Mouse (Mus musculus) intestine, embryonic 16.5 days (tissue): ENCODE data around the gene Phgr1. TPM values are rescaled to one million over a fixed set of nuclear protein-coding genes. Genes with fewer than 3 reads are reported as not detected.

Source experiments
- ATAC-seq: fragments of 200-750 bp; cut with Nextera tagmentation; 2 replicates; pipeline ENCODE4 v1.8.0; 2017; ENCODE audit warnings: moderate TSS enrichment, moderate library complexity
- H3K27ac ChIP-seq: fragments of 300-500 bp; sonication (generic); 2 replicates; pipeline ENCODE4 v1.5.1; 2014; ENCODE audit warnings: mild to moderate bottlenecking, low read length
- H3K27me3 ChIP-seq: fragments of 300-500 bp; sonication (generic); replicated peaks from 2 replicates; pipeline ENCODE4 v1.6.1; 2014; ENCODE audit warnings: low read length, control low read depth, mixed read lengths; ENCODE audit not compliant: control insufficient read depth, insufficient read depth
- H3K36me3 ChIP-seq: fragments of 300-500 bp; sonication (generic); 2 replicates; pipeline ENCODE4 v1.6.1; 2014; ENCODE audit warnings: low read length, control low read depth; ENCODE audit not compliant: control insufficient read depth, insufficient read depth
- H3K4me1 ChIP-seq: fragments of 300-500 bp; sonication (generic); 2 replicates; pipeline ENCODE4 v1.6.1; 2014; ENCODE audit warnings: low read length, control low read depth, mixed read lengths; ENCODE audit not compliant: control insufficient read depth, insufficient read depth
- H3K4me2 ChIP-seq: fragments of 300-500 bp; sonication (generic); 2 replicates; pipeline ENCODE4 v1.6.1; 2014; ENCODE audit warnings: low read depth, low read length, control low read depth
- H3K4me3 ChIP-seq: fragments of 300-500 bp; sonication (generic); 2 replicates; pipeline ENCODE4 v1.5.1; 2014; ENCODE audit warnings: mild to moderate bottlenecking, low read length
- H3K9ac ChIP-seq: fragments of 300-500 bp; sonication (generic); 2 replicates; pipeline ENCODE4 v1.6.1; 2014; ENCODE audit warnings: low read depth, low read length
- H3K9me3 ChIP-seq: fragments of 300-500 bp; sonication (generic); 2 replicates; pipeline ENCODE4 v1.6.1; 2016; ENCODE audit warnings: low read length, control low read depth; ENCODE audit not compliant: control insufficient read depth
- WGBS: fragments of 180-500 bp; shearing (Covaris S2); extraction: QIAGEN DNeasy Blood & Tissue Kit; methylation state at CpG from one replicate; pipeline ENCODE4 v1.1.7; 2014; 5-methylcytosine and 5-hydroxymethylcytosine counted together
- polyA plus RNA-seq: library from polyadenylated mRNA; unstranded; fragments of >200 nt; fragmentation: Nextera tagmentation; extraction: Ambion mirVana; gene quantifications from 2 replicates; pipeline ENCODE4 v1.2.1, GENCODE M21; 2015

The Phgr1 gene
- polyA plus RNA-seq, result 66.6 and 66.9 TPM in 2 replicates

DNA sequence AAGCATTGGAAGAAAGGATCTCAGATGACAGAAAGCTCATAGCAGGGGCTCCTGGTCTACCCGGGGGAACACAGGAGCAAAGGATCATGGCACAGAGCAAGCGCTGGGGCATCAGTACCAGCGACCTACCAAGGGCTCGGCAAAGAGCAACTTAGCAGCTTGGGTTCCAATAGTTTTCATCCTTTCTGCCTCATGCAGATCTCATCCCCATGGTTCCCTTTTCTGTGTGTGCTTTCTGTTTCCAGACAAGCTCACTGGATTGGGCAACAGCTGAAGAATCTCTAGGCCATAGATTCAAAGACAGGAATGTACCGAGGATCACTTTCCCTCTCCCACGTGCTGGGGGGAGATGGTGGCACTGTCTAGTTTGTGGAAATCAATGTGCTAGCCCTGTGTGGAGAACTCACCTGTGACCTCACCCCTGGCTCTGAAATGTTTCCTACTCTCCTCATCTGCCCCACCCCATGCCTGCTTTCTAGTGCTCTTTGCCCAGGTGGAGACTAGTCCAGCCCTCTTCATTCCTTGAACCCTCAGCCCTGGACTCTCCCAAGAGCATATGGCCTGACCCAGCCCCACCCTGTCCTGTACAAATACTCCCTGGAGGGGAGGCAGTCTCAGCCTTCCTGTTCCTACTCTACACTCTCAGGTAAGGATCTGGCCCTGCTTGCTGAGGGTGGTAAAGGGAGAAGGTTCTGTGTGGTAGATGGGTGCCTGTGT lies at the start of gene Phgr1:
Phgr1 (plus strand) TSS at position 612 of the 717 bp plus-strand sequence.
- Histone ChIP-seq H3K4me1 (peaks cover 19% of the 10 kb centered on the region), H3K9ac (peak within 1 kb of the TSS; percentile 4; the same call in 1 of the 2 replicates)
- 67% methylated on average over 6 of the region's 6 CpGs for WGBS

DNA sequence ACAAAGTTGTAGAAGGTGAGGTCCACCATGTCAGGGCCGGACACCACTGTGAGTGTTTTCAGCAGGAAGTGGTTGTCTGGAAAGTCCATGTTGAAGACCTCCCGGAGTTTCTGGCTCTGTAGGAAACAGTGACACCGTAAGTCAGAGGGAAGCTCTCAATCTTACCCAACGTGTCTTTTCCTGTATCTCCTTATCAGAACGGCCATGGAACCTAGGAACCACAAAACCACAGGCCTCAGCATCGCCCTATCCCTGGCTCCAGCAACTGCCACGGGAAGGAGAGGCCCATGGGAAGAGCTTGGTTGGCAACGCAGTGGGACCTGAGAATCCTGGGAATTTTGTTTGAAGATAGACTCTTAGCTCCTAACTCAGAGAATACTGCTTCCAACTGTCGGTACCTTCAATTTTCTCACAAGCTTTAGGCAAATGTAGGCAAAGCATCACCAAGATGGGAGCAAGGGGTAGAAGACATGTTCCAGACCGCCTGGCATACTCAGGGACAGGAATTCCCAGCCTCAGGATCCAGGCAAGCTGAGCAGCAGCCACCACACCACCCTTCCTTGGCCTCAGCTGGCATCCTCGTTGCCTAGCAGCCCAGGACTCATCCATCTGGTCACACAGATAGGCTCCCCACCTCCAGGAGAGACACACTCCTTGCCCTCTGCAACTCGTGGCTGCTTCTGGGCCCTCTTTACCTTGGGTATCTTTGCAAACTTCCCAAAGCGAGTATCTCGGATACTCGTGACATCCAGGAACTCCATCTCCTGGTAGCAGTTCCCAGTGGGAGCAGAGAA lies 48.7 kb upstream of the Phgr1 start:
- H3K4me2 ChIP-seq, result no peak overlapping the region
- H3K9me3 ChIP-seq, result no peaks in the 10 kb centered on the region
- no peaks in the 10 kb centered on the region for H3K27me3 ChIP-seq
- whole genome bisulfite sequencing, result 77% methylated on average over 15 of the region's 15 CpGs
- no peaks in the 10 kb centered on the region for H3K36me3 ChIP-seq
- H3K9ac ChIP-seq, result no peak overlapping the region
- no peak for ATAC-seq
- H3K4me3 ChIP-seq, result no peak overlapping the region
- no peak overlapping the region for H3K27ac ChIP-seq
- H3K4me1 ChIP-seq, result peaks cover 13% of the 10 kb centered on the region

More for the DNA sequence above, at the start of gene Phgr1:
- H3K9me3 ChIP-seq, result no peaks in the 10 kb centered on the region
- peak within 1 kb of the TSS; percentile 68 for H3K27ac ChIP-seq
- H3K4me2 ChIP-seq, result peak within 1 kb of the TSS; percentile 32
- H3K36me3 ChIP-seq, result no peaks in the 10 kb centered on the region; the same call in 1 of the 2 replicates
- peak within 1 kb of the TSS; percentile 20 for H3K4me3 ChIP-seq
- ATAC-seq, result peak; percentile 95
- H3K27me3 ChIP-seq, result no peaks in the 10 kb centered on the region

DNA sequence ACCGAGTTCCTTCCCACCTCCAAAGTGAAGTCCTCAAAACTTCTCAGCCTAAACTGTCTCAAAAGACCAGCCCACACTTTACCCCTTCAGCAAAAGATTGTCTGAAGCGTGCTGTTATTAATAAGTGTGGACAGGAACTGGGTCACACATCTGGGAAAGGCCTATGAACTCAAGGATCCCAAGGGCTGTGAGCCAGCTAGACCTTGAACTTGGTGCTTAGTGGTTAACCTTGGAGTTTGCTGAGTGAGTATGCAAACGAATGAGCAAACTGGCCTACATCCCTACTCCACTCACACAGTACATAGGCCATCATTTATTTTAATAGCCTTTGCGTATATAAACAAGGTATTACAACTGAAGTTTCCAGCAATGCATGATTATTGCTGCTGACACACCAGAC lies 47.1 kb upstream of the Phgr1 start:
- Histone ChIP-seq H3K9me3 (no peaks in the 10 kb centered on the region), H3K4me1 (peaks cover 15% of the 10 kb centered on the region), H3K27me3 (no peaks in the 10 kb centered on the region; the same call in 1 of the 2 replicates), H3K27ac (no peak overlapping the region), H3K36me3 (no peaks in the 10 kb centered on the region), H3K9ac (no peak overlapping the region), H3K4me3 (no peak overlapping the region), H3K4me2 (no peak overlapping the region)
- no peak for ATAC-seq
- 83% methylated on average over 4 of the region's 4 CpGs for WGBS

DNA sequence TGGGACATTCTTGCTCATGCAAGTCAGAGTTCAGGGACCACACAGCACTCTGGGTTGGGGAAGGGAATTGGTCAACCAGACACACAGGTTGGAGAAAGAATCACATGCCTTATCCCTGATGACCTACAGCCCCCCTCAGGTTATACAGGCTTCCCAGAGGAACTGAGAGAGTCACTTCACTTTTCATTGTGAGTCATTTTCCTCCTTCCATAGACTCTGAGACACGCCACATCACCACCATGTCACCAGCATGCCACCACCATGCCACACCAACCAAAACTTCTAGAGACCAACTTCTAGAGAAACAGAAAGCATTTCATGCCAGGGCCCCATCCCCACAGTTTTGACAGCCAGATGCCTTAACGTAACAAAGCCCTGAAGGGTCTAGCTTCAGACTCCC lies 45.7 kb upstream of the Phgr1 start:
- H3K9ac ChIP-seq, result no peak overlapping the region
- no peaks in the 10 kb centered on the region for H3K36me3 ChIP-seq
- ATAC-seq, result no peak
- no peak overlapping the region for H3K4me2 ChIP-seq
- H3K27ac ChIP-seq, result no peak overlapping the region
- H3K9me3 ChIP-seq, result no peaks in the 10 kb centered on the region
- no peak overlapping the region for H3K4me3 ChIP-seq
- 91% methylated on average over 2 of the region's 2 CpGs for WGBS
- H3K4me1 ChIP-seq, result peaks cover 15% of the 10 kb centered on the region
- H3K27me3 ChIP-seq, result no peaks in the 10 kb centered on the region; the same call in 1 of the 2 replicates

DNA sequence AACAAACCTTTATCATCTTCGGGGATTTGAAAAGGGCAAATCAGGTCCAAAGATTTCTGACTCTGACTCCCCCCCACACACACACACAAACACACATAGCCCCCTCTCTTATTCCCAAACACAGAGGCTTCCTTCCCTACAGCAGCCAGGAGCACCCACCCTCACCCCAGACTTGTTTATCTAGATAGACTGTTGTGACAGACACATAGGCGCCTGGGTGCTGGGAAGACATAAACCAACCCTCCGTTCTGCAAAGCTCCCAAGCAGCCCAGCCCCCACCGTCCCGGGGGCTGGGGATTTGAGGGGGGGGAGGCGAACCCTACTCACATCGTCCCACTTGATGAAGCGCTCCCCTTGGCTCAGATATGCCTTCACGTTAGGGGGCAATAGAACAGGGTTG lies 44.7 kb upstream of the Phgr1 start:
- peak overlapping the region; percentile 74 for H3K27ac ChIP-seq
- peak; percentile 67 for ATAC-seq
- no peaks in the 10 kb centered on the region for H3K9me3 ChIP-seq
- 13% methylated on average over 9 of the region's 9 CpGs for WGBS
- peak overlapping the region; percentile 37 for H3K4me2 ChIP-seq
- peak overlapping the region; percentile 42; the same call in 1 of the 2 replicates for H3K9ac ChIP-seq
- H3K4me1 ChIP-seq, result peaks cover 15% of the 10 kb centered on the region
- H3K27me3 ChIP-seq, result peaks cover 4% of the 10 kb centered on the region; the same call in 1 of the 2 replicates
- H3K4me3 ChIP-seq, result peak overlapping the region; percentile 13; the same call in 1 of the 2 replicates
- H3K36me3 ChIP-seq, result no peaks in the 10 kb centered on the region

DNA sequence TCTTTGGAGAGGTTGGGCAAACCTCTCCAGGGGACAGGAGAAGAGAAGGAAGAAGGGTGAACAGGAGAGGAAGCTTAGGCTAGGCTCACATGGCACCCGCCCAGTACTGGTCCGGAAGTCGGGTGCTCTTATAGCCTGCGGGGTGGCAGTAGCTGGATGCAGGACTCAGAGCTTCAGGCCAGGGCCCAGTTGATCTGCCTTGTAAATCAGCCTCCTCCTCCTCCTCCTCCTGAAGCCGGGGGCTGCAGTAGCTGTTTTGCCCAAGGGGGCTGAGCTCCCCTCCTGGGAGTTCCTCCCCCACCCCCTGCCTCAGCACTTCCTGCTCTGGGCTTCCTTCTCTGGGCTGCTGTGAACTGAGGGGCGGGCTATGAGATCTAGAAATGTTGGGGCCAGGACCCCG lies 44.2 kb upstream of the Phgr1 start, which contains the start of gene Plcb2:
Plcb2 (minus strand) TSS at position 102 of the 400 bp plus-strand sequence.
- H3K27ac ChIP-seq, result peak within 1 kb of the TSS; percentile 74
- peak within 1 kb of the TSS; percentile 13; the same call in 1 of the 2 replicates for H3K4me3 ChIP-seq
- no peaks in the 10 kb centered on the region for H3K36me3 ChIP-seq
- H3K27me3 ChIP-seq, result peaks cover 4% of the 10 kb centered on the region; the same call in 1 of the 2 replicates
- H3K9ac ChIP-seq, result peak within 1 kb of the TSS; percentile 42
- 14% methylated on average over 7 of the region's 7 CpGs for WGBS
- H3K9me3 ChIP-seq, result no peaks in the 10 kb centered on the region
- peaks cover 15% of the 10 kb centered on the region for H3K4me1 ChIP-seq
- ATAC-seq, result peak; percentile 75
- peak within 1 kb of the TSS; percentile 37 for H3K4me2 ChIP-seq

DNA sequence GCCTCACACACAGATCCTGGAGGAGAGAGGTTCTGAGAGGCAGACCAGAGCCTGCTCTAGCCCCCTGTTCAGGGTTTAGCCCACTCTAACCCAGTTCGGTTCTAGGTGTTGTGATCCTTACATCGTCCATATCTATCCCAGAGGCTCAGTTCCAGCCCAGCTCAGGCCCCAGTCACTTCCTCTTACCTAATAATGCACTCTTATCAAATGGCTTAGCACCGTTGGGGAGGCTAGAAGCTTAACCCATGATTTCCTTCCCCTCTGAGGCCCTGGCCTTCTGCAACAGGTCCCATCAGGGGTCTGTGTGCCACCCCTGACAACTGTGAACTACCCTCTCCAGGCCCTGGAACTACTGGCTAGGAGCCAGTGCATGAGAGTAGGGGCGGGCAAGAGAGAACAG lies 43.4 kb upstream of the Phgr1 start:
- H3K36me3 ChIP-seq, result no peaks in the 10 kb centered on the region
- no peaks in the 10 kb centered on the region for H3K9me3 ChIP-seq
- no peak overlapping the region for H3K4me3 ChIP-seq
- 44% methylated on average over 4 of the region's 4 CpGs for WGBS
- peak overlapping the region; percentile 74 for H3K27ac ChIP-seq
- H3K4me1 ChIP-seq, result peaks cover 15% of the 10 kb centered on the region
- no peak overlapping the region for H3K9ac ChIP-seq
- no peak for ATAC-seq
- H3K4me2 ChIP-seq, result no peak overlapping the region
- H3K27me3 ChIP-seq, result peaks cover 4% of the 10 kb centered on the region; the same call in 1 of the 2 replicates

DNA sequence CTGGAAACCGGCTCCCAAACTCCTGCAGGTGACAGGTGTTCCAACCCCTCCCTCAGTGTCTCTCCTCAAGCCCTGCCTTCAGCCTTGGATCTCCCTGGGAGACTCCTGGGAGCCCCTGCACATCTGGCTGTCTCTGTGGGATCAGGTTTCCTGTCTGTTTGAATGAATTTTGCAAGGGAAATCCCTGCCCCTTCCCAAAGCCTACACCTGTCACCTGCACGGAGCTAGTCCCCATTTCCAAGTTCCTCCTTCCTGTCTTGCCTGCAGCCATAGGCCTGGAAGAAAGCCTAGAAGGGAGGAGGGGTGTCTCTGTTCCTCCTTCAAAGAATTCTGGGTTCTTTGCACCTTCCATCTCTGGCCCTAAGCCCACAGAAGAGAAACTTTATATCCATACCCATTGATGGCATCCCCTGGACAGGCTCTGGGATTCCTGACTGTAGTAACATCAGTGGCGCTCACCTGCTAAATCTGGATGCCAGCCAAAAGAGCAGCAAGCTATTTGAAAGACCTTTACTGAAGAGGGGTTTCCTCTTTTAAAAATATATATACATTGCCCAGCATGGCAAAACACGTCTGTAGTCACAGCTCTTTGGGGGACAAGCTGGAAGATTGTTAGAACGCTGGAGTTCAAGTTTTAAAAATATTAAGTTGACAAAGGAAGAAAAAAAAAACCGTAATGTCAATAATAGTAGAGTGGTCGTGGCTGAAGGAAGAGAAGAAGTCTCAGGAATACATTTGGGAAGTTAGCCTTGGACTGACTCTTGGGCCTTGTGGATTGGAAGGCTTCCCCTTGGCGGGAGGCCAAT lies 42.5 kb upstream of the Phgr1 start:
- no peak overlapping the region for H3K27ac ChIP-seq
- ATAC-seq, result no peak

DNA sequence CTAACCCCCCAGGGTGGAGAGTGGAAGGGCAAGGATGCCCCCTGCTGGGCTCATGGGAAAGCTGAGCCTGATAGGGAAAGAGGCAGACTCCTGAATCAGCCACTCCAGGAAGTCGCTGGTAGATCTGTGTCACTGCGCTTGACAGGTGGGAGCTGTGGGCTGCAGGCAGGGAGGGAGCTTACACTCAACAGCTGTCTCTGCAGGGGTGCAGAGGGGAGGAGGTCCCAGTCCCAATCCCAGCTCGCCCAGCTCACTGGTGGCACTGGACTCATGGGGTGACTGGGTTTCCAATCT lies 42.0 kb upstream of the Phgr1 start:
- Histone ChIP-seq H3K4me1 (peaks cover 15% of the 10 kb centered on the region), H3K27ac (no peak overlapping the region), H3K27me3 (peaks cover 4% of the 10 kb centered on the region; the same call in 1 of the 2 replicates), H3K9ac (no peak overlapping the region), H3K4me2 (no peak overlapping the region), H3K36me3 (no peaks in the 10 kb centered on the region), H3K4me3 (no peak overlapping the region), H3K9me3 (no peaks in the 10 kb centered on the region)
- 19% methylated on average over 3 of the region's 3 CpGs for WGBS
- peak; percentile 55 for ATAC-seq

More for the DNA sequence above, 42.5 kb upstream of the Phgr1 start:
- Histone ChIP-seq H3K9ac (no peak overlapping the region), H3K4me2 (no peak overlapping the region), H3K36me3 (no peaks in the 10 kb centered on the region), H3K27me3 (peaks cover 4% of the 10 kb centered on the region; the same call in 1 of the 2 replicates), H3K9me3 (no peaks in the 10 kb centered on the region), H3K4me1 (peaks cover 15% of the 10 kb centered on the region), H3K4me3 (no peak overlapping the region)
- 25% methylated on average over 8 of the region's 8 CpGs for WGBS
